Mouse (Mus musculus) heart, postnatal 0 days (tissue): Measurements from ENCODE around the gene Fgf8.

ENCODE experiments used
- CTCF ChIP-seq: IDR thresholded peaks from 2 replicates; pipeline ENCODE4 v1.5.1; 2016; ENCODE audit warnings: antibody characterized with exemption, control low read depth, low read depth
- EP300 ChIP-seq: IDR thresholded peaks from 2 replicates; pipeline ENCODE4 v1.6.1; 2016; ENCODE audit warnings: antibody characterized with exemption, low read depth

GRCm38 (mm10) chr19:45787450-45787849, 44.7 kb upstream of the Fgf8 start:
- no peak for TF ChIP-seq CTCF
- TF ChIP-seq EP300 = no peak
